Mouse (Mus musculus) heart, embryonic 12.5 days (tissue): ENCODE measurements around the gene Tnfaip1. TPM values are rescaled to one million over a fixed set of nuclear protein-coding genes. Genes with fewer than 3 reads are reported as not detected.
"Not testable (repeated sequence)": the region's sequence is repeated elsewhere in the genome, so short reads cannot be mapped to it uniquely, and the experiment has no call there.

ENCODE experiments used
- ATAC-seq: fragments of 200-750 bp; cut with Nextera tagmentation; 2 replicates; pipeline ENCODE4 v1.8.0; 2017; ENCODE audit warnings: moderate TSS enrichment, moderate library complexity; ENCODE audit not compliant: insufficient number of reproducible peaks, low FRiP score
- H3K27ac ChIP-seq: fragments of 300-500 bp; sonication (generic); 2 replicates; pipeline ENCODE4 v1.5.1; 2016; ENCODE audit warnings: mild to moderate bottlenecking, moderate library complexity; ENCODE audit not compliant: poor library complexity, severe bottlenecking
- H3K27me3 ChIP-seq: fragments of 300-500 bp; sonication (generic); replicated peaks from 2 replicates; pipeline ENCODE4 v1.6.1; 2016; ENCODE audit warnings: mild to moderate bottlenecking, moderate library complexity
- H3K36me3 ChIP-seq: fragments of 300-500 bp; sonication (generic); 2 replicates; pipeline ENCODE4 v1.6.1; 2016; ENCODE audit warnings: mild to moderate bottlenecking, moderate library complexity
- H3K4me1 ChIP-seq: fragments of 300-500 bp; sonication (generic); replicated peaks from 2 replicates; pipeline ENCODE4 v1.6.1; 2016; ENCODE audit warnings: mild to moderate bottlenecking
- H3K4me2 ChIP-seq: fragments of 300-500 bp; sonication (generic); 2 replicates; pipeline ENCODE4 v1.6.1; 2016; ENCODE audit warnings: mild to moderate bottlenecking, moderate library complexity
- H3K4me3 ChIP-seq: fragments of 300-500 bp; sonication (generic); 2 replicates; pipeline ENCODE4 v1.5.1; 2016; ENCODE audit warnings: mild to moderate bottlenecking
- H3K9ac ChIP-seq: fragments of 300-500 bp; sonication (generic); 2 replicates; pipeline ENCODE4 v1.6.1; 2016; ENCODE audit warnings: mild to moderate bottlenecking, moderate library complexity
- H3K9me3 ChIP-seq: fragments of 300-500 bp; sonication (generic); replicated peaks from 2 replicates; pipeline ENCODE4 v1.6.1; 2016; ENCODE audit warnings: mild to moderate bottlenecking, moderate library complexity
- WGBS: fragments of 180-500 bp; shearing (Covaris S2); methylation state at CpG from one replicate; pipeline ENCODE4 v1.1.7; 2016; 5-methylcytosine and 5-hydroxymethylcytosine counted together
- polyA plus RNA-seq: library from polyadenylated mRNA; unstranded; fragments of >200 nt; fragmentation: Nextera tagmentation; extraction: Ambion mirVana; gene quantifications from 2 replicates; pipeline ENCODE4 v1.2.1, GENCODE M21; 2016

Gene Tnfaip1
- polyA plus RNA-seq, result 80.1 and 83.8 TPM in 2 replicates

DNA sequence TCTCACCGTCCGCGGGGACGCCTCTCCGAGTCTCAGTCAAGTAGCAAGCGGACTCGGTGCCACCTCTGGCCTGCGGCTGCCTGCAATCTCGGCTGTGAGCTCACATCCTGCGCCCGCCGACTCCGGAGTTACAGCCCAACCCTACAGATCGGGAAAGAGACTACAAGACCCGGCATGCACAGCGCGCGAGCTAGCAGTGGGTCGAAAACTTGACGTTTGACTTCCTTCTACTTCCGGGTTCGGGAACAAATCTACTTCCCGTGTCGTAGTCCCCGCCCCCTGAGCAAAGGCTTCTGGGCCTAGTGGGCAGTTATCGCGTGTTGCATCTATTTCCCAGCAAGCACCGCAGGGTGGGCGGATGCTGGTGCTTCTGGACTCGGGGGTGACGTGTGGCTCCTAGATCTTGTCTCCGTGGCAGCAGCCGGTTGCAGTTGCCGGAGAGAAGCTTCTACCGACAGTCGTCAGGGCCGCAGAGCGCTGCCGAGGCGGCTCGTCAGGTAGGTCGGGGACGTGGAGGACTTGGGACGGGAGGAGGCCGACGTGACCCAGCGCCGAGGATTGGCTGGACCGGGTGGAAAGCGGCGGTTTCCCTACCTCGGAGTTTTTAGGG lies at the start of gene Tnfaip1, which contains the start of gene Ift20:
Tnfaip1 (minus strand) TSS at position 253 of the 610 bp plus-strand sequence.
Ift20 (plus strand) TSS at position 282 of the 610 bp plus-strand sequence.
- peak within 1 kb of the TSS; percentile 79 for H3K4me2 ChIP-seq
- H3K4me1 ChIP-seq, result peaks cover 26% of the 10 kb centered on the region
- no peaks in the 10 kb centered on the region for H3K27me3 ChIP-seq
- WGBS, result under 1% methylated on average over 52 of the region's 52 CpGs
- peak; percentile 97 for ATAC-seq
- H3K9ac ChIP-seq, result peak within 1 kb of the TSS; percentile 87
- peaks cover 32% of the 10 kb centered on the region for H3K36me3 ChIP-seq
- no peaks in the 10 kb centered on the region for H3K9me3 ChIP-seq
- H3K4me3 ChIP-seq, result peak within 1 kb of the TSS; percentile 84
- H3K27ac ChIP-seq, result peak within 1 kb of the TSS; percentile 93

DNA sequence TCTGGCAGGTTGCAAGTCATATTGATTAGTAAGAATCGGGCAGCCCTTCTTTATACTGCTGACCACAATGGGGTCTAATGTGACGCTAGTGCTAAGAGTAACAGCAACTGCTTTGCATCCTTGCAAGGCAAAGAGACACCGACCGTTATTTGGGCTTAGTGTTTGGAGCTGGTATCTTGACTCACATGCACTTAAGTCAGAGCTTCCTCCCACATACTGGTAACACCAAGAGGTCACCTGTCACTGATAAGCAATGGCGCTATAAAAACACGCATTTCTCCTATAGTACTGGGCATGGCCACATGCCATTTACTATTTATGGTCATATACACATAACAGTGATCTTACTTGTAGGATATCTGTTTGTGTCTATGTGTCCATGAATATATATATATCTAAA lies 46.7 kb upstream of the Tnfaip1 start:
- no peak overlapping the region for H3K4me3 ChIP-seq
- H3K36me3 ChIP-seq, result peaks cover 61% of the 10 kb centered on the region
- H3K9ac ChIP-seq, result no peak overlapping the region
- H3K27me3 ChIP-seq, result no peaks in the 10 kb centered on the region
- no peak overlapping the region for H3K4me2 ChIP-seq
- no peak overlapping the region for H3K27ac ChIP-seq
- WGBS, result 64% methylated on average over 6 of the region's 6 CpGs
- H3K4me1 ChIP-seq, result no peaks in the 10 kb centered on the region
- no peak for ATAC-seq
- H3K9me3 ChIP-seq, result peaks cover 5% of the 10 kb centered on the region; the same call in 1 of the 2 replicates

DNA sequence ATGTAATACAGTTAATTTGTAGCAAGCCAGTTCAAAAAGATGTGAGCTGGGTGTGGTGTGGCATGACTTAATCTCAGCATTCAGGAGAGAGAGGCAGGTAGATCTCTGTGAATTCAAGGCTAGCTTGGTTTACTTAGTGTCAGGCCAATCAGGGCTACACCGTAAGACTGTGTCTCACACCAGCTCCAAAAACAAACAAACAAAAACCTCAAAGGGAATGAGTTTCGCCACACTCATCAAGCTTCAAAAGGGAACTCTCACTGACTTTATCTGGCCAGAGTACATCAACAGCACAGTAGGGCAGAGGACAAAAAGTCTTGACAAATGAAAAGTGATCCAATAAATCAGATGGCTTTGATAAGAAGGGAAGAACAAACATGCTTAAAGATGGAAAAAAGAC lies 38.8 kb upstream of the Tnfaip1 start:
- H3K9me3 ChIP-seq, result no peaks in the 10 kb centered on the region
- no peak overlapping the region for H3K4me2 ChIP-seq
- no peak overlapping the region for H3K4me3 ChIP-seq
- H3K36me3 ChIP-seq, result peaks cover 68% of the 10 kb centered on the region
- H3K4me1 ChIP-seq, result no peaks in the 10 kb centered on the region
- H3K9ac ChIP-seq, result no peak overlapping the region
- H3K27me3 ChIP-seq, result no peaks in the 10 kb centered on the region
- WGBS, result 37% methylated on average over 2 of the region's 2 CpGs
- ATAC-seq, result no peak
- no peak overlapping the region for H3K27ac ChIP-seq

DNA sequence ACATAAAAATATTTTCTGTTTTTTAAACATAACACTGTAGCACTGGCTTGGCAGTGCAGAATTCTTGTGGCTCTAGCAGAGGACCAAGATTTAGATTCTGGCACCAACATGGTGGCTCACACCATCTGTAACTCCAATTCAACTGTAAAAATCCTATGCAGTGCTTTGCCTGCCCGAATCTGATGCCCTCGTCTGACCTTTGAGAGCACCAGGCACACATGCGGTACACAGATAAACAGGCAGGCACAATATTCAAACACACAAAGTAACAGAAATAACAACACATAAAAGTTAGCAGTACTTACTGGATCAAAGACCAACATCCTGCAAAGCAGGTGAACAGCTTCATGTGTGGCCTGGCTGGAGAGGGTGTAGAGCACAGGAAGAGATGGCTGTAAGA lies 38.4 kb upstream of the Tnfaip1 start:
- no peak for ATAC-seq
- no peaks in the 10 kb centered on the region for H3K9me3 ChIP-seq
- no peak overlapping the region for H3K27ac ChIP-seq
- no peak overlapping the region for H3K4me3 ChIP-seq
- H3K36me3 ChIP-seq, result peaks cover 64% of the 10 kb centered on the region
- no peaks in the 10 kb centered on the region for H3K27me3 ChIP-seq
- 85% methylated on average over 3 of the region's 3 CpGs for WGBS
- no peak overlapping the region for H3K9ac ChIP-seq
- 0 out of 2 replicates have a peak, but pooled peaks cover 4% of the 10 kb centered on the region for H3K4me1 ChIP-seq
- no peak overlapping the region for H3K4me2 ChIP-seq

DNA sequence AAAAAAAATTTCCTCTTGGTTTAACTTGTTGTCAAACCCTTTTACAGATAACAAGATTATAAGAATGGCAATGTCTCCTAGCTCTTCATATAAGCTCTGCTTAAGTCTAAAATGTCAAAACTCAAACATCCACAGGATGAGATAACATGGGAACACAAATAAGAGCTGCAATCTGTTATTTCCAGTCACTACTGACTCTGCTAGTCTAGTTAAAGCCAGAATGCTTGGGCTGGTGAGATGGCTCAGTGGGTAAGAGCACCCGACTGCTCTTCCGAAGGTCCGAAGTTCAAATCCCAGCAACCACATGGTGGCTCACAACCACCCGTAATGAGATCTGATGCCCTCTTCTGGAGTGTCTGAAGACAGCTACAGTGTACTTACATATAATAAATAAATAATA lies 37.9 kb upstream of the Tnfaip1 start:
- H3K36me3 ChIP-seq, result peaks cover 63% of the 10 kb centered on the region
- not testable (repeated sequence) for H3K9me3 ChIP-seq, ATAC-seq, H3K4me2 ChIP-seq, H3K9ac ChIP-seq, H3K4me3 ChIP-seq, H3K4me1 ChIP-seq, H3K27me3 ChIP-seq, H3K27ac ChIP-seq
- WGBS, result 83% methylated on average over 4 of the region's 4 CpGs

DNA sequence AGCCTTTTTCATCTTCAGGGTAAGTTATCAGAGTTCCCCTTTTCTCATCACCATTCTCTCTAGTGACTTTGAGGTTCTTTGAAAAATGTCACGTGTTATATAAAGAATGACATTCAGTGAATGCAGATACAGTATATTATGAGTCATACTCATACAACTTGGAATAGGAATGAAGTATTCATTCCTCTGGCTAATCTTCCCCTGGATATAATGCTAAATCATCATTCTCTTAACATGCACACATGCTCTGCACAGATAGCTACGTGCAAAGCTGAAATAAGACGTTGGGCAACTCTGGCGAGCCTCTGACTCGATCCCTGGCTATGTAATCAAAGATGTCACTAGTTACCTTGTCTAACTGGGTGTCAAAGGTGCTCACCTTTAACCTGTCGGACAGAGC lies 35.7 kb upstream of the Tnfaip1 start:
- Histone ChIP-seq H3K27ac (no peak overlapping the region), H3K27me3 (no peaks in the 10 kb centered on the region), H3K4me2 (no peak overlapping the region), H3K4me3 (no peak overlapping the region), H3K9me3 (no peaks in the 10 kb centered on the region), H3K9ac (no peak overlapping the region), H3K4me1 (peaks cover 10% of the 10 kb centered on the region; the same call in 1 of the 2 replicates), H3K36me3 (peaks cover 60% of the 10 kb centered on the region)
- no peak for ATAC-seq
- WGBS, result 85% methylated on average over 6 of the region's 6 CpGs

DNA sequence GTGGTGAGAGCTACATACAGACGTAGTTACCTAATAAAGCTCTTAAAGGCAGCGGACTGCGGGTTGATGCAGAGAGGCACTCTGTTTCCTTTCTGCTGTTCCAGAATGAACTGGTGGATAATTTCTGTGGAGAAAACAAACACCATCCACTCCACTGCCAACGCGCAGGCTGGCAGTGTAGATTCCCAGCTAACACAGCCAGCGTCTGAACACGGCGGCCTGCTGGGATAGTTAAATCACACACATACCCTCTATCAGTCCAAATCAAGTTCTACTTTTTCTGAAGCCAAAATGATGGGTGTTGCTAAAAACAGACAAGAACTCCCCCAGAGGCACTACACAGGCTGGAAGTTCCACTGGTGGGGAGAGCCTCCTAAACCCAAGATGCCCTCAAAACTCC lies 35.3 kb upstream of the Tnfaip1 start:
- Histone ChIP-seq H3K36me3 (peaks cover 58% of the 10 kb centered on the region), H3K27me3 (no peaks in the 10 kb centered on the region), H3K9ac (no peak overlapping the region), H3K4me1 (peaks cover 14% of the 10 kb centered on the region), H3K4me2 (no peak overlapping the region), H3K9me3 (no peaks in the 10 kb centered on the region), H3K4me3 (no peak overlapping the region), H3K27ac (no peak overlapping the region)
- no peak for ATAC-seq
- 95% methylated on average over 8 of the region's 8 CpGs for WGBS

DNA sequence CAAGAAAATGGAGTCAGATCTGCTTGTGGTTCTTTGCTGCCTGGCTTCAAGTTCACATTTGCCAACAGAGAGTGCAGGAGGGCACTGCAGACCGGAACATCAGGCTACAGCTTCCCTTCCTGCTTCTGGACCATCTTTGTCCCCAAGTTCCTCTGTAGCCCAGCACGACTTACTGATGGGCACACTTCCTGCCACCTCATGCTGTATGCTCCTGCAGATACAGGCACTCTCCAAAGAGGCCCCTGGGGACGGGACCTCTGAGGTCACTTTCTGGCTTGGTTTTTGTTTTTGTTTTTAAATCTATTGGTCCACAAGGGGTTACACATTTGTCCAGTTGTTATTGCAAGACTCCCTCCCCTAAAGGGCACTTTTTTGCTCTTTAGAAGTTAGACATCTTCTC lies 33.7 kb upstream of the Tnfaip1 start:
- Histone ChIP-seq H3K9ac (no peak overlapping the region), H3K27me3 (no peaks in the 10 kb centered on the region), H3K9me3 (no peaks in the 10 kb centered on the region), H3K4me3 (no peak overlapping the region), H3K4me1 (peaks cover 17% of the 10 kb centered on the region), H3K36me3 (peaks cover 53% of the 10 kb centered on the region), H3K27ac (peak overlapping the region; percentile 22), H3K4me2 (no peak overlapping the region)
- 53% methylated on average over 3 of the region's 3 CpGs for WGBS
- no peak for ATAC-seq

DNA sequence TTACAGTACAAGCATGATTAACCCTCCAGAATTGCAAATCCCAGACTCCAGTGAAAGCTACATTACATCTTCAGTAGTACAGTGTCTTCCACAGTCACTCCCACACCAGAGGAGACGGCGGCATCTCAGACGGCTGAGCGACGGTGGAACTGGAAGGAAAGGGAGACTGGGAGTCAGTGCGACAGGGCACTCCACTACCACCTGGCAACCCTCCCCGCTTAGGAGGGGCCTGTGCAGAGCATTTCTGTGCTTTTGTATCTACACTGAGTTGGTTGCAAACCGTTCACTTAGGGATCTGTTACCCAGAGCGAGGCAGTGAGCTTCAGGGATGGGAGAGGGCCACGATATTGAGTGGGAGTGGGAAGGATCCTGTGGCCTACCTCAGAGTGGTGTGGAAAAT lies 32.7 kb upstream of the Tnfaip1 start:
- Histone ChIP-seq H3K27me3 (no peaks in the 10 kb centered on the region), H3K9ac (no peak overlapping the region), H3K4me1 (peaks cover 17% of the 10 kb centered on the region), H3K36me3 (peaks cover 48% of the 10 kb centered on the region), H3K4me3 (no peak overlapping the region), H3K9me3 (no peaks in the 10 kb centered on the region), H3K27ac (no peak overlapping the region), H3K4me2 (no peak overlapping the region)
- 83% methylated on average over 10 of the region's 10 CpGs for WGBS
- no peak for ATAC-seq

DNA sequence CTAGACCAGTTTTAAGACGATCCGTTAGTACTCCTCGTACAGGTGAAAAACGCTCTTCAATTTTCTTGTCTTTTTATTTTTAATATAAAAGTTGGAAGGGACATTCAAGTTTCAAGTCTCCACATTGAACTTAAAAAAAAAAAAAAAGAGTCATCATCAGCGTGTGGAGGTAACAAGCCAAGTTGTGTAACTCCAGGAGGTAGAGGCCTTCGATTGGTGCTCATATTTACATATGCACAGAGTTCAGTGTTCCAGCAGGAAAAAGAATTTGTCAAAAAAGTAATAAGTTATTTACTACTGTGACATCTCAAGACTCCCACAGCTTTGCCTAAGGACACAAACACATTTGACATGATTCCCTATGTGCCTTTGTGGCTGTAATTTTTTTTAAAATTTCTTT lies 31.5 kb upstream of the Tnfaip1 start:
- Histone ChIP-seq H3K36me3 (peaks cover 44% of the 10 kb centered on the region), H3K9me3 (no peaks in the 10 kb centered on the region), H3K27me3 (no peaks in the 10 kb centered on the region), H3K27ac (no peak overlapping the region), H3K4me2 (no peak overlapping the region), H3K9ac (no peak overlapping the region), H3K4me3 (no peak overlapping the region), H3K4me1 (peaks cover 17% of the 10 kb centered on the region)
- ATAC-seq, result no peak
- 88% methylated on average over 6 of the region's 6 CpGs for WGBS

DNA sequence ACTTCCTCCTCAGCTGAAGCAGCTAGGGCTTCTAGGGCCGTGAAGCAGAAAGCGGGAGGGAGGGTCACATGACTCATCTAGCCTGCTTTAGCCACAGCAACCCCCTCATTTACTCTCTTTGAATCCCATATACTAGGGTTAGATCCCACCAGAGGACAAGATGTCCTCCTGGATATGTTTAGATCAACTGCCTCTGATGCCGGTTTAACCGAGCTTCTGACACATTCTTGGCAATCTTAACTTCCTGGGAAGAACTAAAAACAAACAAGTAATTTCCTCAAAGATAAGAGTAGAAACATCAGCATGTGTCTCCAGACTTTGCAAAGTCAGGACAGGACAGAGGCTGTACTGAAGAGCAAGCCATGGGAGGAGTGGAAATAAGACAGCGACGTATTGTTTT lies 30.6 kb upstream of the Tnfaip1 start:
- peak overlapping the region; percentile 28 for H3K27ac ChIP-seq
- H3K4me3 ChIP-seq, result no peak overlapping the region
- peak; percentile 53 for ATAC-seq
- H3K9me3 ChIP-seq, result no peaks in the 10 kb centered on the region
- H3K4me2 ChIP-seq, result no peak overlapping the region
- no peak overlapping the region for H3K9ac ChIP-seq
- H3K4me1 ChIP-seq, result peaks cover 17% of the 10 kb centered on the region
- WGBS, result 33% methylated on average over 6 of the region's 6 CpGs
- H3K36me3 ChIP-seq, result peaks cover 36% of the 10 kb centered on the region
- no peaks in the 10 kb centered on the region for H3K27me3 ChIP-seq

DNA sequence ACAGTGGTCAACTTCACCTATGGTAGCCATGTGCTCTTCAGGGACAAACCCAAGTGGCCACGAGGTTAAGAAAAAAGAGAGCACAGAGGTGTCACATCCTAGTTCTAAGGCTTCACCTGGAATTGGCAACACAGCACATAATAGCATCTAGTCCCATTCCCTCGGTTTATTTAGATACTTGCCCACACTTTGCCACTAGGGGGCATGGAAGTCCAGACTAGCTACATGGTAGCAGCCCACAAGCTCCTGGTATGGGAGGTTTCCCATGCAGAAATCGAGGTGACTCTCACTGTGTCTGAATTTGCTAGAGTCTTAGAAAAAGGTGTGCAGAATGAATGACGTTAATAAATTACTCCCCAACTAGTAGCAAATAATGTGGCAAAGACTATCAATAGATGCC lies 24.3 kb upstream of the Tnfaip1 start:
- Histone ChIP-seq H3K9ac (no peak overlapping the region), H3K9me3 (no peaks in the 10 kb centered on the region), H3K4me2 (no peak overlapping the region), H3K27me3 (no peaks in the 10 kb centered on the region), H3K36me3 (0 out of 2 replicates have a peak, but pooled peaks cover 5% of the 10 kb centered on the region), H3K4me1 (peaks cover 10% of the 10 kb centered on the region), H3K4me3 (no peak overlapping the region), H3K27ac (no peak overlapping the region)
- WGBS, result 11% methylated on average over 4 of the region's 4 CpGs
- ATAC-seq, result peak; percentile 44; the same call in 1 of the 2 replicates
